Mouse (Mus musculus): ENCODE results near the gene Ntm.

Ntm gene

GRCm38 (mm10) chr9:29216528-29216927 is 746.4 kb downstream of the Ntm start:
- no peak for DNase-seq

GRCm38 (mm10) chr9:29215796-29216195 is 747.1 kb downstream of the Ntm start:
- peak; percentile 78 for DNase-seq

- DNase-seq, result no peak
Observed at GRCm38 (mm10) chr9:29215241-29215640, 747.7 kb downstream of the Ntm start.

- no peak for DNase-seq
Observed at GRCm38 (mm10) chr9:29209243-29209642, 753.7 kb downstream of the Ntm start.

- no peak for DNase-seq
Observed at GRCm38 (mm10) chr9:29208142-29208541, 754.8 kb downstream of the Ntm start.

- DNase-seq, result no peak
Observed at GRCm38 (mm10) chr9:29205680-29206079, 757.3 kb downstream of the Ntm start.

- no peak for DNase-seq
Observed at GRCm38 (mm10) chr9:29202196-29202595, 760.7 kb downstream of the Ntm start.

GRCm38 (mm10) chr9:29201163-29202053 is 761.5 kb downstream of the Ntm start:
- peak; percentile 82 for DNase-seq

- DNase-seq, result no peak
Observed at GRCm38 (mm10) chr9:29197046-29197445, 765.9 kb downstream of the Ntm start.

GRCm38 (mm10) chr9:29194265-29194664 is 768.7 kb downstream of the Ntm start:
- DNase-seq, result no peak

GRCm38 (mm10) chr9:29183011-29183410 is 779.9 kb downstream of the Ntm start:
- no peak for DNase-seq

- DNase-seq, result no peak
Observed at GRCm38 (mm10) chr9:29181661-29182060, 781.3 kb downstream of the Ntm start.

GRCm38 (mm10) chr9:29165731-29166130 is 797.2 kb downstream of the Ntm start:
- no peak for DNase-seq

- no peak for DNase-seq
Observed at GRCm38 (mm10) chr9:29161059-29161642, 801.8 kb downstream of the Ntm start.

GRCm38 (mm10) chr9:29145901-29146300 is 817.0 kb downstream of the Ntm start:
- no peak for DNase-seq

GRCm38 (mm10) chr9:29136039-29136438 is 826.9 kb downstream of the Ntm start:
- no peak for DNase-seq

GRCm38 (mm10) chr9:29130717-29131292 is 832.1 kb downstream of the Ntm start:
- DNase-seq, result no peak

GRCm38 (mm10) chr9:29130316-29130715 is 832.6 kb downstream of the Ntm start:
- no peak for DNase-seq

- DNase-seq, result no peak
Observed at GRCm38 (mm10) chr9:29128416-29128815, 834.5 kb downstream of the Ntm start.

GRCm38 (mm10) chr9:29124455-29124854 is 838.5 kb downstream of the Ntm start:
- DNase-seq, result no peak

GRCm38 (mm10) chr9:29123828-29124227 is 839.1 kb downstream of the Ntm start:
- no peak for DNase-seq

- no peak for DNase-seq
Observed at GRCm38 (mm10) chr9:29117561-29118112, 845.3 kb downstream of the Ntm start.

GRCm38 (mm10) chr9:29115337-29115736 is 847.6 kb downstream of the Ntm start:
- no peak for DNase-seq

GRCm38 (mm10) chr9:29106771-29107170 is 856.2 kb downstream of the Ntm start:
- DNase-seq, result no peak

Data from cerebellum, adult 8-10 months (tissue).